Mouse (Mus musculus): Measurements from ENCODE around the gene Gabrg3. TPM values are rescaled to one million over a fixed set of nuclear protein-coding genes. Genes with fewer than 3 reads are reported as not detected.

Gene Gabrg3
- polyA plus RNA-seq, 1 experiment, result not detected

- H3K9ac ChIP-seq (ENCODE audit: low read depth, poor library complexity, severe bottlenecking), result no peak overlapping the region
- H3K36me3 ChIP-seq (ENCODE audit: control insufficient read depth, insufficient read depth, low read length, poor library complexity, severe bottlenecking), result no peaks in the 10 kb centered on the region
- TF ChIP-seq EP300 (IDR thresholded peaks at IDR 0.05; ENCODE audit: insufficient read depth, low read depth, low read length) (no peak), POLR2A (IDR thresholded peaks at IDR 0.05; ENCODE audit: insufficient read depth, low read length) (no peak), CTCF (IDR thresholded peaks at IDR 0.05; ENCODE audit: low read depth, low read length) (no peak)
- H3K4me1 ChIP-seq (ENCODE audit: control insufficient read depth, insufficient read depth, low read length), result no peaks in the 10 kb centered on the region
- H3K27ac ChIP-seq (ENCODE audit: insufficient read depth, low read length), result no peak overlapping the region
- H3K9me3 ChIP-seq (replicated peaks; ENCODE audit: control insufficient read depth, insufficient read depth, low read length, poor library complexity, severe bottlenecking), result no peaks in the 10 kb centered on the region
- H3K4me3 ChIP-seq (ENCODE audit: low read depth, low read length), result no peak overlapping the region
- H3K27me3 ChIP-seq (ENCODE audit: control insufficient read depth, insufficient read depth, low read length, poor library complexity, severe bottlenecking), result no peaks in the 10 kb centered on the region
Measured at GRCm38 (mm10) chr7:57100065-57100464, 286.9 kb downstream of the Gabrg3 start.

GRCm38 (mm10) chr7:57082071-57082470 lies 304.9 kb downstream of the Gabrg3 start:
- H3K4me3 ChIP-seq (ENCODE audit: low read depth, low read length), result no peak overlapping the region
- no peak overlapping the region for H3K9ac ChIP-seq (ENCODE audit: low read depth, poor library complexity, severe bottlenecking)
- TF ChIP-seq CTCF (IDR thresholded peaks at IDR 0.05; ENCODE audit: low read depth, low read length) (no peak), POLR2A (IDR thresholded peaks at IDR 0.05; ENCODE audit: insufficient read depth, low read length) (no peak), EP300 (IDR thresholded peaks at IDR 0.05; ENCODE audit: insufficient read depth, low read depth, low read length) (no peak)
- no peaks in the 10 kb centered on the region for H3K27me3 ChIP-seq (ENCODE audit: control insufficient read depth, insufficient read depth, low read length, poor library complexity, severe bottlenecking)
- H3K4me1 ChIP-seq (ENCODE audit: control insufficient read depth, insufficient read depth, low read length), result no peaks in the 10 kb centered on the region
- no peaks in the 10 kb centered on the region for H3K9me3 ChIP-seq (replicated peaks; ENCODE audit: control insufficient read depth, insufficient read depth, low read length, poor library complexity, severe bottlenecking)
- no peaks in the 10 kb centered on the region for H3K36me3 ChIP-seq (ENCODE audit: control insufficient read depth, insufficient read depth, low read length, poor library complexity, severe bottlenecking)
- no peak overlapping the region for H3K27ac ChIP-seq (ENCODE audit: insufficient read depth, low read length)

GRCm38 (mm10) chr7:57071435-57072160 lies 315.4 kb downstream of the Gabrg3 start:
- no peaks in the 10 kb centered on the region for H3K9me3 ChIP-seq (replicated peaks; ENCODE audit: control insufficient read depth, insufficient read depth, low read length, poor library complexity, severe bottlenecking)
- TF ChIP-seq POLR2A (IDR thresholded peaks at IDR 0.05; ENCODE audit: insufficient read depth, low read length), result no peak
- TF ChIP-seq EP300 (IDR thresholded peaks at IDR 0.05; ENCODE audit: insufficient read depth, low read depth, low read length), result no peak
- no peak for TF ChIP-seq CTCF (IDR thresholded peaks at IDR 0.05; ENCODE audit: low read depth, low read length)
- H3K9ac ChIP-seq (ENCODE audit: low read depth, poor library complexity, severe bottlenecking), result no peak overlapping the region
- no peaks in the 10 kb centered on the region for H3K36me3 ChIP-seq (ENCODE audit: control insufficient read depth, insufficient read depth, low read length, poor library complexity, severe bottlenecking)
- H3K4me3 ChIP-seq (ENCODE audit: low read depth, low read length), result no peak overlapping the region
- no peak overlapping the region for H3K27ac ChIP-seq (ENCODE audit: insufficient read depth, low read length)
- H3K4me1 ChIP-seq (ENCODE audit: control insufficient read depth, insufficient read depth, low read length), result no peaks in the 10 kb centered on the region
- no peaks in the 10 kb centered on the region for H3K27me3 ChIP-seq (ENCODE audit: control insufficient read depth, insufficient read depth, low read length, poor library complexity, severe bottlenecking)

GRCm38 (mm10) chr7:57065398-57065797 lies 321.6 kb downstream of the Gabrg3 start:
- Histone ChIP-seq H3K27me3 (ENCODE audit: control insufficient read depth, insufficient read depth, low read length, poor library complexity, severe bottlenecking) (no peaks in the 10 kb centered on the region), H3K36me3 (ENCODE audit: control insufficient read depth, insufficient read depth, low read length, poor library complexity, severe bottlenecking) (no peaks in the 10 kb centered on the region), H3K9me3 (replicated peaks; ENCODE audit: control insufficient read depth, insufficient read depth, low read length, poor library complexity, severe bottlenecking) (no peaks in the 10 kb centered on the region), H3K27ac (ENCODE audit: insufficient read depth, low read length) (no peak overlapping the region), H3K9ac (ENCODE audit: low read depth, poor library complexity, severe bottlenecking) (no peak overlapping the region), H3K4me1 (ENCODE audit: control insufficient read depth, insufficient read depth, low read length) (no peaks in the 10 kb centered on the region), H3K4me3 (ENCODE audit: low read depth, low read length) (no peak overlapping the region)
- no peak for TF ChIP-seq EP300 (IDR thresholded peaks at IDR 0.05; ENCODE audit: insufficient read depth, low read depth, low read length)
- no peak for TF ChIP-seq POLR2A (IDR thresholded peaks at IDR 0.05; ENCODE audit: insufficient read depth, low read length)
- no peak for TF ChIP-seq CTCF (IDR thresholded peaks at IDR 0.05; ENCODE audit: low read depth, low read length)

GRCm38 (mm10) chr7:57050906-57051635 lies 335.9 kb downstream of the Gabrg3 start:
- Histone ChIP-seq H3K4me1 (ENCODE audit: control insufficient read depth, insufficient read depth, low read length) (no peaks in the 10 kb centered on the region), H3K27ac (ENCODE audit: insufficient read depth, low read length) (no peak overlapping the region), H3K9ac (ENCODE audit: low read depth, poor library complexity, severe bottlenecking) (no peak overlapping the region), H3K36me3 (ENCODE audit: control insufficient read depth, insufficient read depth, low read length, poor library complexity, severe bottlenecking) (no peaks in the 10 kb centered on the region), H3K4me3 (ENCODE audit: low read depth, low read length) (no peak overlapping the region), H3K27me3 (ENCODE audit: control insufficient read depth, insufficient read depth, low read length, poor library complexity, severe bottlenecking) (no peaks in the 10 kb centered on the region), H3K9me3 (replicated peaks; ENCODE audit: control insufficient read depth, insufficient read depth, low read length, poor library complexity, severe bottlenecking) (no peaks in the 10 kb centered on the region)
- TF ChIP-seq CTCF (IDR thresholded peaks at IDR 0.05; ENCODE audit: low read depth, low read length) (no peak), POLR2A (IDR thresholded peaks at IDR 0.05; ENCODE audit: insufficient read depth, low read length) (no peak), EP300 (IDR thresholded peaks at IDR 0.05; ENCODE audit: insufficient read depth, low read depth, low read length) (no peak)

GRCm38 (mm10) chr7:57037861-57038421 lies 349.0 kb downstream of the Gabrg3 start:
- Histone ChIP-seq H3K4me3 (ENCODE audit: low read depth, low read length) (no peak overlapping the region), H3K27ac (ENCODE audit: insufficient read depth, low read length) (no peak overlapping the region), H3K9ac (ENCODE audit: low read depth, poor library complexity, severe bottlenecking) (no peak overlapping the region), H3K9me3 (replicated peaks; ENCODE audit: control insufficient read depth, insufficient read depth, low read length, poor library complexity, severe bottlenecking) (no peaks in the 10 kb centered on the region), H3K27me3 (ENCODE audit: control insufficient read depth, insufficient read depth, low read length, poor library complexity, severe bottlenecking) (no peaks in the 10 kb centered on the region), H3K36me3 (ENCODE audit: control insufficient read depth, insufficient read depth, low read length, poor library complexity, severe bottlenecking) (no peaks in the 10 kb centered on the region), H3K4me1 (ENCODE audit: control insufficient read depth, insufficient read depth, low read length) (no peaks in the 10 kb centered on the region)
- TF ChIP-seq CTCF (IDR thresholded peaks at IDR 0.05; ENCODE audit: low read depth, low read length), result no peak
- no peak for TF ChIP-seq POLR2A (IDR thresholded peaks at IDR 0.05; ENCODE audit: insufficient read depth, low read length)
- TF ChIP-seq EP300 (IDR thresholded peaks at IDR 0.05; ENCODE audit: insufficient read depth, low read depth, low read length), result no peak
